Mouse (Mus musculus) embryonic facial prominence, embryonic 13.5 days (tissue): ENCODE measurements around the gene Gm14548. TPM values are rescaled to one million over a fixed set of nuclear protein-coding genes. Genes with fewer than 3 reads are reported as not detected.
"Not testable (repeated sequence)": the region's sequence is repeated elsewhere in the genome, so short reads cannot be mapped to it uniquely, and the experiment has no call there.

Experiments
- ATAC-seq: fragments of 200-750 bp; cut with Nextera tagmentation; 2 replicates; pipeline ENCODE4 v1.8.0; 2017; ENCODE audit warnings: low read depth; ENCODE audit not compliant: insufficient number of reproducible peaks, insufficient read depth, low FRiP score, low TSS enrichment
- H3K27ac ChIP-seq: fragments of 300-500 bp; sonication (generic); 2 replicates; pipeline ENCODE4 v1.5.1; 2015; ENCODE audit warnings: moderate library complexity, mild to moderate bottlenecking, inconsistent platforms
- H3K27me3 ChIP-seq: fragments of 300-500 bp; sonication (generic); 2 replicates; pipeline ENCODE4 v1.6.1; 2015; ENCODE audit warnings: mild to moderate bottlenecking, inconsistent platforms
- H3K36me3 ChIP-seq: fragments of 300-500 bp; sonication (generic); 2 replicates; pipeline ENCODE4 v1.6.1; 2015; ENCODE audit warnings: mild to moderate bottlenecking, inconsistent platforms
- H3K4me1 ChIP-seq: fragments of 300-500 bp; sonication (generic); 2 replicates; pipeline ENCODE4 v1.6.1; 2015; ENCODE audit warnings: inconsistent platforms
- H3K4me2 ChIP-seq: fragments of 300-500 bp; sonication (generic); 2 replicates; pipeline ENCODE4 v1.6.1; 2015; ENCODE audit warnings: moderate library complexity, mild to moderate bottlenecking, inconsistent platforms
- H3K4me3 ChIP-seq: fragments of 300-500 bp; sonication (generic); 2 replicates; pipeline ENCODE4 v1.5.1; 2015; ENCODE audit warnings: mild to moderate bottlenecking, inconsistent platforms
- H3K9ac ChIP-seq: fragments of 300-500 bp; sonication (generic); 2 replicates; pipeline ENCODE4 v1.6.1; 2015; ENCODE audit warnings: mild to moderate bottlenecking, inconsistent platforms
- H3K9me3 ChIP-seq: fragments of 300-500 bp; sonication (generic); 2 replicates; pipeline ENCODE4 v1.6.1; 2016; ENCODE audit warnings: inconsistent platforms
- WGBS: fragments of 180-500 bp; shearing (Covaris S2); methylation state at CpG from one replicate; pipeline ENCODE4 v1.1.7; 2015; ENCODE audit warnings: mixed read lengths; 5-methylcytosine and 5-hydroxymethylcytosine counted together
- polyA plus RNA-seq: library from polyadenylated mRNA; unstranded; fragments of >200 nt; fragmentation: Nextera tagmentation; extraction: Ambion mirVana; gene quantifications from 2 replicates; pipeline ENCODE4 v1.2.1, GENCODE M21; 2015

Gm14548 gene
- not detected in 2 replicates for polyA plus RNA-seq

DNA sequence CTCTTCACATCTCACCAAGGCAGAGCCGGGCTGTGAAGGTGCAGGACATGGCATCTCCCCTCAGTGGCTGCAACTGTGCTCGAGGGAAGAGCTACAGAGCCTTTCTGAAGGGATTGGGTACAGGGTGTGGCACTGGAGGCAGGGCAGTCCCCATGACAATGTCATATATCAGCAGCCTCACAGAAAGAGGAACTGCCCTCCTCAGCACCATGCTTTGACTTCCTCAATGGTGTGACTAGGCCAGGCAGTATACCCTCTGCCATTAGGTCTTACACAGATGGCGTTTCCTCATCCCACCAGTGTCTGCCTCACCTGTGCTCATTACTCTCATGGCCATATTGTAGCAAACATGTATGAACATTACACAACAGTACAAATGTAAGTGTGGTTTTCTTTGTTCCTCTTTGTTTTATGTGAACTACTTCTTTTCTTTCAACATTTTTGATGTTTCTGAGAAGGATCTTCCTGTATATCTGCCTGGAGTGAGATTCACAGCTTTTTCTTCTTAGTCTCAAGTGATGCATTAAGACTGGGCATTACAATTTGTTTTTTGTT is at the start of gene Gm14548:
Gm14548 (minus strand) TSS at position 85 of the 555 bp plus-strand sequence.
- not testable (repeated sequence) for H3K4me2 ChIP-seq, ATAC-seq, H3K4me1 ChIP-seq, H3K36me3 ChIP-seq, H3K9me3 ChIP-seq, H3K27me3 ChIP-seq, H3K27ac ChIP-seq, H3K4me3 ChIP-seq, H3K9ac ChIP-seq
- 63% methylated on average over 3 of the region's 3 CpGs for WGBS

GRCm38 (mm10) chr7:3946117-3946516 is 48.2 kb upstream of the Gm14548 start:
- WGBS = 64% methylated on average over 4 of the region's 4 CpGs
- no peak for ATAC-seq
- H3K9me3 ChIP-seq = no peaks in the 10 kb centered on the region; the same call in 1 of the 2 replicates
- no peak overlapping the region for H3K4me2 ChIP-seq
- no peaks in the 10 kb centered on the region for H3K36me3 ChIP-seq
- no peak overlapping the region for H3K9ac ChIP-seq
- H3K27me3 ChIP-seq = no peaks in the 10 kb centered on the region
- no peak overlapping the region for H3K4me3 ChIP-seq
- no peak overlapping the region for H3K27ac ChIP-seq
- H3K4me1 ChIP-seq = no peaks in the 10 kb centered on the region

GRCm38 (mm10) chr7:3940915-3941314 is 43.0 kb upstream of the Gm14548 start:
- Histone ChIP-seq H3K4me3 (no peak overlapping the region), H3K9me3 (peaks cover 4% of the 10 kb centered on the region), H3K36me3 (no peaks in the 10 kb centered on the region), H3K27ac (no peak overlapping the region), H3K9ac (no peak overlapping the region), H3K4me1 (no peaks in the 10 kb centered on the region), H3K27me3 (no peaks in the 10 kb centered on the region), H3K4me2 (no peak overlapping the region)
- WGBS = 67% methylated on average over 3 of the region's 3 CpGs
- ATAC-seq = no peak

GRCm38 (mm10) chr7:3939866-3940525 is 42.1 kb upstream of the Gm14548 start:
- Histone ChIP-seq H3K4me3 (no peak overlapping the region), H3K27ac (no peak overlapping the region), H3K4me2 (no peak overlapping the region), H3K4me1 (no peaks in the 10 kb centered on the region), H3K9me3 (peaks cover 4% of the 10 kb centered on the region), H3K9ac (no peak overlapping the region), H3K27me3 (no peaks in the 10 kb centered on the region), H3K36me3 (no peaks in the 10 kb centered on the region)
- no peak for ATAC-seq
- WGBS = 60% methylated on average over 1 of the region's 1 CpGs

DNA sequence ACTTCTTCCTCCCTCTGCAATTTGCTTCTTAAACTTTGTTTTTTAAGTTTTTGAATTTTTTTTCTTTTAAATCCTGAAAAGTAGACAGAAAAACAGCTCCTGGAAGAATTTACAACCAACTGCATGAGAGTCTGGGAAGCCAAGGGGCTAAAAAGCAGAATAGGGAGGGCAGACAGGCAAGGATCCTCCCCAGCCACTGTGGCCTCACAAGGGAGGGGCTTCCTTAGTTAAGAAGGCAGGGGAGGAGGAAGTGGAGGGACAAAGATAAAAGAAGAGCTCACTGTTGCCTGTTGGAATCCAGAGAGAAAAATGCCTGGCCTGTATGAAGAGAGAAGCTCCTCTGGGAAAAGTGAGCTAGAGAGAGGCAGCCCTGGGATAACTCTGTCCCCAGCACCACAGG is 37.6 kb upstream of the Gm14548 start:
- H3K9ac ChIP-seq, H3K36me3 ChIP-seq, H3K4me2 ChIP-seq, H3K27me3 ChIP-seq, H3K4me3 ChIP-seq, ATAC-seq, H3K27ac ChIP-seq, H3K4me1 ChIP-seq, H3K9me3 ChIP-seq: not testable (repeated sequence)

GRCm38 (mm10) chr7:3915387-3915786 is 17.5 kb upstream of the Gm14548 start, which contains the start of gene Lilra6:
Lilra6 (minus strand) TSS chr7:3915503.
- not testable (repeated sequence) for H3K4me3 ChIP-seq, H3K27ac ChIP-seq, H3K4me2 ChIP-seq, H3K36me3 ChIP-seq, H3K27me3 ChIP-seq, H3K9me3 ChIP-seq, ATAC-seq, H3K4me1 ChIP-seq, H3K9ac ChIP-seq
- WGBS = 63% methylated on average over 2 of the region's 2 CpGs

DNA sequence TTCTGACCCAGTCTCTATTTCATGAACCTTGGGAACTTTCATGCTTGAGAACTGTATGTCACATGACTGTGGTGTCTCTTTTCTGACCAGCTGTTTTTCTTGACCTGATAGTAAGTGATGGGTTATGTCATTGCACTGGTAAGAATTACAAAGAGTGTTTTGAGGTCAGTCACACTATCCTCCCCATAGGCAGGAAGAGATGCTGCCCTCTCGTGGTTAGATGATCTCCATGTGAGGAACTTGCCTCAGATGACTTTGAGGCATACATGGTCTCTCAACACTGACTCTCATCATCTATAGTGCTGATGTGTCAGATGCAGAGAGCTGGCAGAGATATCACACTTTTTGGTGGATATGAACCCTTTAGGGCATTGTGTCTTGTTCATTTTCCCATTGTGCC is 5.8 kb upstream of the Gm14548 start:
- H3K4me2 ChIP-seq = no peak overlapping the region
- H3K4me1 ChIP-seq = no peaks in the 10 kb centered on the region
- H3K36me3 ChIP-seq = no peaks in the 10 kb centered on the region
- WGBS = 15% methylated on average over 1 of the region's 1 CpGs
- no peak for ATAC-seq
- H3K9me3 ChIP-seq = no peaks in the 10 kb centered on the region
- H3K27ac ChIP-seq = no peak overlapping the region
- no peaks in the 10 kb centered on the region for H3K27me3 ChIP-seq
- H3K9ac ChIP-seq = no peak overlapping the region
- H3K4me3 ChIP-seq = no peak overlapping the region

DNA sequence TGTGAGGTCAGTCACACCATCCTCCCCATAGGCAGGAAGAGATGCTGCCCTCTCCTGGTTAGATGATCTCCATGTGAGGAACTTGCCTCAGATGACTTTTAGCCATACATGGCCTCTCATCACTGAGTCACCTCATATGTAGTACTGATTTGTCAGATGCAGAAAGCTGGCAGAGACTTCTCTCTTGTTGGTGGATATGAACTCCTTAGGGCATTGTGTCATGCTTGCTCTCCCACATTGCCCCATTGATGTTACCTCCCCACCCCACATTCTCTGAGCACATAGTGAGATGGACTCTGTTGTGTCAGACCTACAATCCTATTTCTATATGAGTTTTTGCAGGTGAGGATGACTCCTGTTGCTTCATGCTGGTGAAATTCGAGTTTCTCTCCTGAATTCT is 22.9 kb downstream of the Gm14548 start:
- not testable (repeated sequence) for ATAC-seq, H3K27me3 ChIP-seq, H3K4me3 ChIP-seq, H3K4me2 ChIP-seq, H3K36me3 ChIP-seq, H3K9ac ChIP-seq, H3K27ac ChIP-seq, H3K9me3 ChIP-seq, H3K4me1 ChIP-seq
- no CpG with 5 or more reads among the region's 1 CpGs for WGBS

DNA sequence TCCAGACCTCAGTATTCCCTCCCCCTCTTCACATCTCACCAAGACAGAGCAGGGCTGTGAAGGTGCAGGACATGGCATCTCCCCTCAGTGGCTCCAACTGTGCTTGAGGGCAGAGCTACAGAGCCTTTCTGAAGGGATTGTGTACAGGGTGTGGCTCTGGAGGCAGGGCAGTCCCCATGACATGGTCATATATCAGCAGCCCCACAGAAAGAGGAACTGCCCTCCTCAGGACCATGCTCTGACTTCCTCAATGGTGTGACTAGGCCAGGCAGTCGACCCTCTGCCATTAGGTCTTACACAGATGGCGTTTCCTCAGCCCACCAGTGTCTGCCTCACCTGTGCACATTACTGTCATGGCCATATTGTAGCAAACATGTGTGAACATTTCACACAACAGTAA is 53.0 kb downstream of the Gm14548 start, which contains the start of gene Pira2:
Pira2 (minus strand) TSS at position 101 of the 400 bp plus-strand sequence.
- H3K9me3 ChIP-seq, ATAC-seq, H3K27ac ChIP-seq, H3K27me3 ChIP-seq, H3K36me3 ChIP-seq, H3K4me2 ChIP-seq, H3K4me3 ChIP-seq, H3K4me1 ChIP-seq, H3K9ac ChIP-seq: not testable (repeated sequence)
- no CpG with 5 or more reads among the region's 2 CpGs for WGBS

- H3K4me2 ChIP-seq, H3K4me1 ChIP-seq, H3K27me3 ChIP-seq, H3K27ac ChIP-seq, ATAC-seq, H3K36me3 ChIP-seq, H3K4me3 ChIP-seq, H3K9me3 ChIP-seq, H3K9ac ChIP-seq: not testable (repeated sequence)
- WGBS = no CpG with 5 or more reads among the region's 1 CpGs
Observed at GRCm38 (mm10) chr7:3837854-3838253, 60.1 kb downstream of the Gm14548 start.
